Comparison of ENCODE assay signal across 8 mouse cellular contexts in the genomic region with DNA sequence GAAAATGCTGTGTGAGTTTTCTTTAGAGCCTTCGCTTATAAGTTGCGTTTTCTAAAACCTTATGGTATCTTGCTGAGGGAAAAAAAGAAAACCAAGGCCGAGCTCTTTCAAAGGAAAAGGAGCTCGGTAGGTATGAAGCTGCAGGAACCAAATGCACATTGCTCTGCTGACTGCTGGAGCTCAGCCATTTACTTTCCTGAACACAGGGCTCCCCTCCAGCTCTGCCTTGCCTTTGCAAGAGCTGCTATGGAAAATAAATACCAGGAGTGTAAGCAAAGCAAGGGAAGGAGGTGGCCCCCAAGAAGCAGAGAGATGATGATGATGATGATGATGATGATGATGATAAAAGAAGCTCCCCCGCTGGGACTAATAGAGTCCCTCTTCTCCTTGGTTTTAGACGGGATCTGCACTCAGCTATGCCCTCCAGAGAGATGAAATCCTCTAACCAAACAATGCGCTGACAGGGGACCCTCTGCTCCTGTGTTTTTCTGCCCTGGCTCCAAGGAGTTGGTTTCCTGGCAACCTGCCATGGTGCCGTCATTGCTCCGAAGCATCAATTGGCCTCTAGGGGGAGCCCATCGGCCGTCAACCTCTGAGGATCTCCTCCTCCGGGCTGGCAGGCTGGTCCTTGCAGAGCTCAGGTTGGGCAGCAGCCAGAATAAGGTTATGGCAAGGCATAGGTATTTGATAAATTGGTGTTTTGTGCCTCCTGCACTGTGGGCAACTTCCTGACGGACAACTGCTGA.
DNase-seq lines count a peak whose midpoint lies in the region; ATAC-seq and TF ChIP-seq lines count a peak whose summit lies in the region.

No protein-coding gene starts in this region.

- no peak overlapping the region for H3K9ac ChIP-seq in forebrain, embryonic 12.5 days
- 0 out of 2 replicates have a peak overlapping the region, but pooled peaks have one; percentile 9 for H3K9ac ChIP-seq in heart, embryonic 14.5 days (ENCODE audit: low read length)
- H3K9ac ChIP-seq in liver, adult 2 months (ENCODE audit: low read depth, low read length): no peak overlapping the region
- H3K9ac ChIP-seq in neural tube, embryonic 15.5 days (replicated peaks): no peak overlapping the region

- H3K9me3 ChIP-seq in E14TG2a.4 (ENCODE audit: low read length): no peaks in the 10 kb centered on the region
- no peaks in the 10 kb centered on the region for H3K9me3 ChIP-seq in forebrain, embryonic 12.5 days
- no peaks in the 10 kb centered on the region for H3K9me3 ChIP-seq in heart, embryonic 14.5 days (ENCODE audit: control insufficient read depth, low read length)
- no peaks in the 10 kb centered on the region for H3K9me3 ChIP-seq in neural tube, embryonic 15.5 days (replicated peaks)

- WGBS in forebrain, embryonic 12.5 days: 26% methylated on average over 13 of the region's 13 CpGs
- WGBS in heart, embryonic 14.5 days: 21% methylated on average over 13 of the region's 13 CpGs
- 25% methylated on average over 13 of the region's 13 CpGs for WGBS in liver, adult 2 months
- 20% methylated on average over 13 of the region's 13 CpGs for WGBS in neural tube, embryonic 15.5 days

- no peaks in the 10 kb centered on the region for H3K36me3 ChIP-seq in E14TG2a.4 (ENCODE audit: insufficient read depth, low read length)
- H3K36me3 ChIP-seq in forebrain, embryonic 12.5 days (replicated peaks): no peaks in the 10 kb centered on the region
- no peaks in the 10 kb centered on the region for H3K36me3 ChIP-seq in heart, embryonic 14.5 days (ENCODE audit: control insufficient read depth, insufficient read depth, low read length)
- no peaks in the 10 kb centered on the region for H3K36me3 ChIP-seq in liver, adult 2 months (ENCODE audit: control insufficient read depth, insufficient read depth, low read length)
- no peaks in the 10 kb centered on the region for H3K36me3 ChIP-seq in neural tube, embryonic 15.5 days

- no peak overlapping the region for H3K4me3 ChIP-seq in E14TG2a.4 (replicated peaks; ENCODE audit: low read length)
- H3K4me3 ChIP-seq in forebrain, embryonic 12.5 days (replicated peaks): no peak overlapping the region
- no peak overlapping the region for H3K4me3 ChIP-seq in heart, embryonic 14.5 days (ENCODE audit: control insufficient read depth in 1 of 2, insufficient read depth in 1 of 2, low read depth in 1 of 2, low read length in 2 of 2)
- no peak overlapping the region for H3K4me3 ChIP-seq in liver, adult 2 months (ENCODE audit: insufficient read depth, low read depth, low read length)
- H3K4me3 ChIP-seq in neural tube, embryonic 15.5 days (replicated peaks): no peak overlapping the region

- H3K27me3 ChIP-seq in E14TG2a.4 (ENCODE audit: insufficient read depth, low read length): no peaks in the 10 kb centered on the region
- 0 out of 2 replicates have a peak, but pooled peaks cover 3% of the 10 kb centered on the region for H3K27me3 ChIP-seq in forebrain, embryonic 12.5 days
- H3K27me3 ChIP-seq in heart, embryonic 14.5 days (ENCODE audit: control insufficient read depth, insufficient read depth, low read length): no peaks in the 10 kb centered on the region
- H3K27me3 ChIP-seq in liver, adult 2 months (ENCODE audit: control insufficient read depth, insufficient read depth, low read length): no peaks in the 10 kb centered on the region
- H3K27me3 ChIP-seq in neural tube, embryonic 15.5 days (replicated peaks): no peaks in the 10 kb centered on the region

- peak overlapping the region; percentile 77 for H3K27ac ChIP-seq in forebrain, embryonic 12.5 days
- peak overlapping the region; percentile 52 to 58 for H3K27ac ChIP-seq in heart, embryonic 14.5 days (replicated peaks in 1 of 2; ENCODE audit: control insufficient read depth in 1 of 2, insufficient read depth in 1 of 2, low read depth in 2 of 2, low read length in 2 of 2)
- no peak overlapping the region for H3K27ac ChIP-seq in liver, adult 2 months (replicated peaks; ENCODE audit: insufficient read depth, low read depth, low read length)
- peak overlapping the region; percentile 58 for H3K27ac ChIP-seq in neural tube, embryonic 15.5 days (replicated peaks)

- no peak for TF ChIP-seq POLR2A in liver, adult 2 months (IDR thresholded peaks at IDR 0.05; ENCODE audit: extremely low read depth, insufficient read depth, low read length)

- peak overlapping the region; percentile 25; the same call in 1 of the 2 replicates for H3K4me2 ChIP-seq in forebrain, embryonic 12.5 days
- H3K4me2 ChIP-seq in heart, embryonic 14.5 days (ENCODE audit: low read length): peak overlapping the region; percentile 44
- peak overlapping the region; percentile 43 for H3K4me2 ChIP-seq in neural tube, embryonic 15.5 days

- peak; percentile 84 for ATAC-seq in forebrain, embryonic 12.5 days (ENCODE audit: low FRiP score)
- no peak for ATAC-seq in heart, embryonic 14.5 days (ENCODE audit: insufficient number of reproducible peaks, insufficient read depth, low FRiP score, low read depth)
- ATAC-seq in neural tube, embryonic 15.5 days (ENCODE audit: low FRiP score): peak; percentile 69; the same call in 1 of the 2 replicates

- DNase-seq in c-Kit-positive CD71-positive TER-119-positive erythroid progenitor cells, embryonic 14.5 days (ENCODE audit: low spot score): peak; percentile 10
- DNase-seq in kidney, postnatal 10 days: peak; percentile 95
- peak; percentile 58 for DNase-seq in liver, adult 2 months (ENCODE audit: extremely low read depth, low read depth, low spot score)
- peak; percentile 5 for DNase-seq in thymus, postnatal 0 days (ENCODE audit: low spot score)

- no peaks in the 10 kb centered on the region for H3K4me1 ChIP-seq in E14TG2a.4 (replicated peaks; ENCODE audit: low read depth, low read length)
- H3K4me1 ChIP-seq in forebrain, embryonic 12.5 days: peaks cover 18% of the 10 kb centered on the region
- H3K4me1 ChIP-seq in heart, embryonic 14.5 days (ENCODE audit: control insufficient read depth in 2 of 2, insufficient read depth in 2 of 2, low read length in 2 of 2): peaks cover 9 to 13% of the 10 kb centered on the region in 2 experiments
- no peaks in the 10 kb centered on the region for H3K4me1 ChIP-seq in liver, adult 2 months (ENCODE audit: control insufficient read depth, insufficient read depth, low read length)
- peaks cover 14% of the 10 kb centered on the region for H3K4me1 ChIP-seq in neural tube, embryonic 15.5 days

- TF ChIP-seq CTCF in E14TG2a.4 (conservative IDR thresholded peaks at IDR 0.05; ENCODE audit: low read length): peak; percentile 62
- TF ChIP-seq CTCF in liver, adult 2 months (IDR thresholded peaks at IDR 0.05; ENCODE audit: low read depth, low read length): peak; percentile 94

- no peaks in the 10 kb centered on the region for H3K79me2 ChIP-seq in liver, adult 2 months (ENCODE audit: control insufficient read depth, insufficient read depth, low read length)

Comparison
In these comparisons a context has a peak if more than half of its experiments do, and no peak if none do; other contexts are left out.
1. DNase-seq: peak in every context shown above with its lines; median percentile 95 in kidney, postnatal 10 days; 58 in liver, adult 2 months; 10 in c-Kit-positive CD71-positive TER-119-positive erythroid progenitor cells, embryonic 14.5 days; 5 in thymus, postnatal 0 days.